Mouse (Mus musculus): ENCODE measurements around the gene Entpd5.

Gene Entpd5

DNA sequence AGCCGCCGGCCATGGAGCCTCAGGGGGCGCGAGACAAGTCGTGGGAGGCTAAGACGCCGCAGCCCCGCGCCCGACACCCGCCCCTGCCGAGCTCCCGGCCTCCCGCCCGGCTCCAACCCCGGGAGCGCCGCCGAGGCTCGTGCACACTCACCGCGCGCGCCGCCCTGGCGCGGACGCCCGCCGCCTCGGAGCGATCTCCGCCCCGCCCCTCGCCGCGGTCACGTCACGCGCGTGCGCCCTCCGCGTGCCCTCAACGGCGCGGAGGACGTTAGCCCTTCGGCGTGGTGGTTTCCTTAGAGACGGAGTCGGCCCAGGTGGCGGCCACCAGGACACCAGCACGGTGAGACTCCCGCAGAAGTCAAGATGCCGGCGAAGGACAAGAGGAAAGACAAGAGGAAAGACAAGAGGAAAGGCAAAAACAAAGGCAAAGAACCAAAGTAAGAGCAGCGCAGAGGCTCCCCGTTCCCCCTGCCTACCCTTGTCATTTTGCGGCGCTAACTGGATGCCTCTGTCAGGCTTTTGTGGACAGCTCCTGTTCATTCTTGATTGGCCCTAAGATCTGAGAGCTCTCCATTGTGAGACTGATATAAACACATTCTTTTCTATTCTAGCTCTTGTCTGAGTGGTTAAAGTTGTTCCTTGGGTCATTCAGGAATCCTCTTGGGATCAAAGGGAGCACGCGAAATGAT, at the start of gene Entpd5, which contains the start of gene Bbof1:
Entpd5 (minus strand) TSS at position 211 of the 689 bp plus-strand sequence.
Bbof1 (plus strand) TSS at position 253 of the 689 bp plus-strand sequence.
- DNase-seq = peak; percentile 91

DNA sequence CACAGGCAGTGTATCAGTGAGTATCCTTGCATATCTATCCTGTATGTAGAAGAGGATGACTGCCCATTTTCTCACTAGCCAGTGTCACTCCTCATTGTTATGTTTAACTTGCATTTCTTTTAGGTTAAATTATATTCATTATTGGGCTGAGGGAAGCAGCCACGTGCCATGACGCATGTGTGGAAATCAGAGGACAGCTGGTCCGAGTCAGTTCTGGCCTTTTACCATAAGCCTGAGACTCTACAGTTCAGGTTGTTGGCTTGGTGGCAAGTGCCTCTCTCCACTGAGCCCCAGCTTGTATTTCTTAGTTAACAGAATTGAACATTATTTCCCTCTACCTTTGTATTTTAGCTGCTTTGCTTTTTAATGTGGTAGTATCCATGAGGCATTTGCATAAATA, 48.1 kb upstream of the Entpd5 start:
- DNase-seq = peak; percentile 22

DNA sequence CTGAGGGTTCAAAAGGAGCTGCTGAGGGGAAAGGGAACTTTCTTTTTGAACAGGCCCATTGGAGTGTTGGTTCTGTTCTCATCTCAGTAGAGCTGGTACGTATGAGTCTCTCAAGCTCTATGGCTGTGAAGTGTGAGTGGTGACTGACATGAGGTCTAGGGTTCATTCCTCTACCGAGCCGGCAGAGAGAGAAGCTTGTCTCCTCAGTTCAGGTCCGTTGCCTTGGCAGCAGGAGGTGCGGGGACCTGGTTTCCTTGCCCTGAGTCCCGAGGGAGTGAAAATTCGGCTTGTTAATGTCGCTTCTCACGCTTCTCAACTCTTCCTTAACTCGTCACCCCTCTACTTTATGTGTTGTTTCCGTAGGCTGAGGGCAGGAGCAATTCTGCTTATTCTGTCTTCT, 43.0 kb upstream of the Entpd5 start:
- no peak for DNase-seq

DNA sequence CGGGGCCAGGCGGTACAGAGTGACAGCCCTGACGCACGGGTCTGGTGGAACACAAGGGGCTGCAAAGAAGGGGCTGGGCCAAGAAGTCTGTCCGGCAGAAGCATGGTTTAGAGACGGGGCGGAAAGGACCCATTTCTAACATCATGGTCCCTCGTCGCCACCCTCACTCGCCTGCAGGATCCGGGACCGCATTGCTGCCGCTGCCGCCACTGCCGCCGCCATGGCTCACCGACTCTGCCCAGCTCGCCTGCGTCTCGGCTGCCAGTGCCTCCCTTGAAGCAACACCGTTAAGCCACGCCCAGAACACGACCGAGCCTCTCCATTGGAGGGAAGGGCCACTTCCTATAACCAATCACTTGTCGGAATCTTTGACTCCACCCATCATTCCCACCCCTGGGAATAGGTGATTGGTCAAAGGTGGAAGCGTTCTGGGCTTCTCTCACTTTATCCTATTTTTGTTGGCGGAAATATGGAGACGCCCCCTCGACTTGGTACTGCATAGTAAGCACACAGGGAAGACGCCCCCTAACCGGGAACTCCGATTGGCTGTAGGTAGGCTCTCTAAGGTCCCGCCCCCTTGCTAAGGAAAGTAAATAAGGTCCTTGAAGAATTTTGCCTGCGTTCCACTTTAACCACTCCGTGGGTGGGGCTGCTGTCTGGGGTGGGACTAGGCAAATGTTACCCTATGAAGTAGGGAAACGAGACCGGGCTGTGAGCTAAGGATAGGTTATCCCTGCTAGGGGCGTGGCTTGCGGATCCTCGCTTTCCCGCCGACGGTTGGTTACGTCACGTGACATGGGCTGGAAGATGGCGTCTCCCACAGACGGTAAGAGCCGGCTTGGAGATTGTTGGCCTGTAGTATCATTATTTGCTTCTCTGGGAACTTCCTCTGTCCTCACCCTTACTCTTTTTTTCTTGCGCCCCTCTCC, 42.2 kb upstream of the Entpd5 start, which contains the start of the genes Aldh6a1 and Lin52:
Aldh6a1 (minus strand) TSS at position 287 of the 929 bp plus-strand sequence.
Lin52 (plus strand) TSS at position 705 of the 929 bp plus-strand sequence.
- DNase-seq = peak; percentile 100

DNA sequence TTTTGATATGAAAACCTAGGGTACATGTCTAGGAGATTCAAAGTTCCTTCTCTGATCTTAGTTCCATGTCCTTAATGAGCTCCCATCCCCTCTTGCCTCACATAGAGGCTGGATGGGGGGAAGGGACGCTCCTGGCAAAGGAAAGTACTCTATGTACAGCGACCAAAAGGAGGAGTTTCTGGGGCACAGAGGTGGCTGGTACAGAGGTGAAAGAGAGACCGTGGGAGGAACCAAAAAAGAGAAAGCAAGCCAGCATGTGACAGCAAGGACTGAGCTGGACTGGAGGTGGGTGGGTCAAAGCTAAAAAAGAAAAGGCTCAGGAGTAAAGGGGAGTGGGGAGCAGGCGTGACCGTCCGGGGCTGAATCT, 41.5 kb upstream of the Entpd5 start:
- no peak for DNase-seq

DNA sequence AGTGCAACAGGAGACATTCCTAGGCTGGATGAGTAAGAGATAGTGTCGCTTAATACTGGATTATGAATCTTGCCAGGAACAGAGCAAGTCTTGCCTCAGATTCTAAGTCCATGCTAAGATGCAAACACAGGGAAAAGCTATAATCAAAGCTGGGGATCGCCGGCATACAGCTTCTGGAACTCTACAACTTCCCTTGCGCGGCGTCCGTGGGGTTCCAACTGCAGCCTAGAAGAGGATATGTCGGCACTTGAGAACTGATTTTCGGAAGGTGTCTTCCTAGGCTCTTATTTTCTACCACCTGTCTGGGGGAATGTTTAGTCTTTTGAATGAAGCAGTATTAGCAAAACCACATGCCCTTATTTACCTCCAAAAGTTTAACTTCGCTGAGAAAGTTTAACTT, 41.1 kb upstream of the Entpd5 start:
- peak; percentile 38 for DNase-seq

DNA sequence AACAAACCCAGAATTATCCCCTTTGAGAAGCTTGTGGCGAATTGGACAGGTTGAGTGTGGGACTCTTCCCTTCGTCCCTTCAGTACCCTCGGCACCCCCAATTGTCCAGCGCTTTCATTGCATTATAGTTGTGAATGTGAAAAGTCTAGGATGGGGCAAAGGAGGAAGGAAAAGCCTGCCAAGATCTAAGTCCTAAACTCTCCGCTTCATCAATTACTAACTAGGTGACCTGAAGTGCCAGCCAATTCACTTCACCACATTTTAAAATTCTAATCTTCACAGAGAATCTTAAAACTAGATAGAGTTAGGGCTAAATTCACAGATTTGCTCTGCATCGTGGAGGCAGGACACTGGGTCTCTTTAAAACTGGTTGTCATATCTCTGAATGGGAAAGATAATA, 39.4 kb upstream of the Entpd5 start:
- no peak for DNase-seq

DNA sequence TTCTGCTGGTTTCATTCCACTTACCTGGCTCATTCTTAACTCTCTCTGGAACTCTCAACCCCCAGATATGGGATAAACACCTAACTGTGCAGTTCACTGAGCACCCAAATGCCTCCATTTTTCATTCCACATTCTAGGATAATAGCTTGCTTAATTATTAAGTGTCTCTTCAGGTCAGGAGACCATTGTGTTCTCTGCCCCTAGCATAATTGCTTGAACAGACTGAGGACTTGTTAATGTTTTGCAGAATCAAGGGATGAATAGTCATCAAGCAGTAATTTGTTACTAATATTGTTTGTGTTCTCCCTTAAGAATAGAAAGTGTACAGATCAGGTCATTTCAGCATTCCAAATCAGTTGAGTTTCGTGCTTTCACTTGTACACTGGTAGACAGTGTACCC, 38.6 kb upstream of the Entpd5 start:
- no peak for DNase-seq

DNA sequence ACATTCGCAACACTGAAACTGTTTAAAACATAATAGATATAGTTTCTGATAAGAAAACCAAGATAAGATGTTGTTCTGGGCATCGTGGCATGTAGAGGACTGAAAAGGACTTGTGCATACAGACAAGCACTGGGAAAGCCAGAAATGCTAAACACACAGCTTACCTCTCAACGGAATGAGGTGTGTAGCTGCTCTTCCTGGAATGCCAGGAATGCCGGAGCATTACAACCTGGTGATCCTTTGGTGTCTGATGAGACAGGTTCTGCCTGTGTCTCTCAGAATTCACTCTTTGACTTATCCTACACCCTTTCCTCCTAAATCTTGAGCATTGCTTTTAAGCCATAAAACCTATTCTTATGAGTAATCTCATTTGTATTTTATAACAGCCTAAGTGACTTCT, 33.7 kb upstream of the Entpd5 start:
- no peak for DNase-seq

DNA sequence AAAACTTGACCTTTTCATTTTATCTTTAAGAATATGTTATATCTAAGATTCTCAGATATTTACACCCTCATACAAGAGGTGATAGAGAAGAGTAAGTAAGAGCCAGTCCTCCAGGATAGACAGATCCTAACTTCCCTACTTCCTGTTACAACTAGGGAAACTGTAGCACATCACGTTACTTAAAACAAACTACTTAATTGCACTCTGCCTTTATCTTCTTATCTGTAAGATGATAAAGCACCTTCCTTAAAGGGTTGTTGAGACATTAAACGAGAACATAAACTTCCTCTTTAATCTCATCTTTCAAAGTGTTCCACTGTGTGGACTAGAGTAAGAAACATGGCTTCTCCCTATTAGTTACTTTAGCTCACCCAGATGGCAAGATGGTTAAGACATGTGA, 29.9 kb upstream of the Entpd5 start:
- no peak for DNase-seq

DNA sequence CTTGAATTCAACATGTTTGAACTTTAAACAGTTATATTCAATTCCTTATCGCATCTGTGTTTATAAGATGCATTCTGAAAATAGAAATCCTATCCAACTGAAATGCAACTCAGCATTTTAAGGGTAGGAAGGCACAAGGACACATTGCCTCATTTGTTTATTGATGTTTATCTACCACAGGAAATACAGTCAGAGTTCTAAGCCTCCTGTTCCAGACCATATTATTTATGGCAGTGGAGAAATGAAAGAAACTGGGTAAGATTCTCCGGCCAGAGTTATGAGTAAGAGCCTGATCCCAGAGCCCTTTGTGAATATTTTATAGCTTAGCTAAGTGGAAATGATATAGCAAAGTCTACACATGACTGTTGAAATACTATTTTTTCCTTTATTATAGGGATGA, 21.0 kb upstream of the Entpd5 start:
- DNase-seq = no peak

DNA sequence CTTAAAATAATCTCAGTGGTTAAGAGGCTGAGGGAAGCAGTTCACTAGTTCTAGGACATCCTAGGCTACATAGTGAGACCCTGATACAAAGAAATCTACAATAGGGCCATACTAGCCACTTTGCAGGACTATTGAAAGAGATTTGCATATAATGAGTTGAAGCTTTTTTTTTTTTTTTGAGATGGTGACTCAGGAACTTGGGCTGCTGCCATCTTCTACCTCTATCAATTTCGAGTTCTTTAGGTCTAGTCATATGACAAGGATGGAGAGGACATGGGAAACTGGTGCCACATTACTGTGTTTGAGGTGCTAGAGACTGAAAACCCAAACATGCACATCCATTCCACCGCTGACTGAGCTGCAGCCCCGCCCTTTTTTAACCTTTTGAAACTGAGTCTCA, 15.2 kb upstream of the Entpd5 start:
- no peak for DNase-seq

DNA sequence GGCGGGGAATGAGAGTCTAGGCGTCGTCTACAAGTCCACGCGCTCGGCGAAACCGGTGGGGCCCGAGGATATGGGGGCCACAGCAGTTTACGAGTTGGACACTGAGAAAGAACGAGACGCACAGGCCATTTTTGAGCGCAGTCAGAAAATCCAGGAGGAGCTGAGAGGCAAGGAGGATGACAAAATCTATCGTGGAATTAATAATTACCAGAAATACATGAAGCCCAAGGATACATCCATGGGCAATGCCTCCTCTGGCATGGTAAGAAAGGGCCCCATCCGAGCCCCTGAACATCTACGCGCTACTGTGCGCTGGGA, 8.7 kb upstream of the Entpd5 start:
- no peak for DNase-seq

DNA sequence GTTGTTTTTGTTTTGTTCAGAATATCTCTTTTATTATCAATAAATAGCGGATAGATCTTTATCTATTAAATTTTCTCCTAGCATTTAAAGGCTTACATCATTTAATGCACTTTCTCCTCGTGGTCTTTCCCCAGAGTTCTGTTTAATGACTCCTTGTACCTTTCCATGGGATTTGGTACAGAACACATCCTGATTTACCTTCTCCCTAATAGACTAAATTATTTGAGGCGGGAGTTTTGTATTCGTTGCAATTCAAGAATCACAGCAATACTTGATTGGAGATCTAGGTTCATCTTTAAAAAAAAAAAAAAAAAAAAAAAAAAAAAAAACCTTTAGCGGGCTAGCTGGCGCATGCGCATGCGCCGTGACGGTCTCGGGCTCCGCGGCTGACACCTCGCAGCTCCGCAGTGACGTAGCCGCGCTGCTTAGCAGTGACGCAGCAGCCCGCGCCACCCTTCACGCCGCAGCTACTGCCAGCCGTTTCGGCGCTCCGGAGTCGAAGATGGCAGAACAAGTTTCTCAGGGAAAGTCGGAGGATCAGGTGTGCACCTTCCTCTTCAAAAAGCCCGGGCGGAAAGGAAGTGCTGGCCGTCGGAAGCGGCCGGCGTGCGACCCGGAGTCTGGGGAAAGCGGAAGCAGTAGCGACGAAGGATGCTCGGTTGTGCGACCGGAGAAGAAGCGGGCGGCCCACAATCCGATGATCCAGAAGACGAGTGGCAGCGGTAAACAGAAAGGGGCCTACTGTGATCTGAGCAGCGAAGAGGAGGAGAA, 8.2 kb upstream of the Entpd5 start, which contains the start of gene Rnf113a2:
Rnf113a2 (plus strand) TSS at position 363 of the 771 bp plus-strand sequence.
- DNase-seq = peak; percentile 77

DNA sequence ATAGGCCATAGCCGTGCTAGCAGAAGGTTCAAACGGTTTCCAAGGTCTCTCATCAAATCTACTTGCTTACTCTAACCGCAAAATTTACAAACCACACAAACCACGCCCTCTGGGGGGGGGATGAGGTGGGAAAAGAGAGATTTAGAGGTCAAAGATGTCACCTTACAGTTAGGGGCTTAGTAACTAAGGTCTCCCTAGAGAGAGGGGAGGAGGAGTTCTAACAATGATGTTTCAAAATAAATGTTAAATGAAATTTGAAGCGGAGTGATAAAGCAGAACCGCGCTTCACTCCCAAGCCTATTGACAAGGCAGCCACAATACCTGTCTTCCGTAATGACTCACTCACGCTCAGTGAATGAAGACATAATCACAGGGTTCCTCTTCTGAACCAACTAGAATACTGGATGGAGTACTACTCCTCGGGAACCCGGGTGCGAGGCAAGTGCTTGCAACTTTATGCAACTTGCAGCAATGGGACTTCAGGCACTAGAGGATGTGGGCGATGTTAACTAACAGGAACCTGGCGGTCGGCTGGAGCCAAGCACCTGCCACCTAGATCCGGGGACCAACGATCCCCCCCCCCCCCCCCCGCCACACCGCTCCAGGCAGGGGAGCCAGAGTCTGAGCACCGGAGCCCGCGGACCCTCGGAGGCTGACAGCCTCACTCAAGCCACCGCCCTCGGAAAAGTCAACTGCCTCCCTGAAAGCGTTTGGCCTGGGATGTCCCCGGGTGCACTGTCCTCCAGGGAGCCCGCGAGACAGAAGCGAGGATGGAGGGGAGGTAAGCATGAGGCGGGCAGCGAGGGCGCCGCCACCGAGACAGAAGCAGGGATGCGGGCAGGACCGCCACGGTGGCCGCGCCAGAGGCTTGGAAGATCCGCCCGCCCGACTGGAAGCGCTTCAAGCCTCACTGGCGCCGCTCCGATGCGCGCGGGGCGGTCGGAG, 683 bp downstream of the Entpd5 start:
- DNase-seq = peak; percentile 56

DNA sequence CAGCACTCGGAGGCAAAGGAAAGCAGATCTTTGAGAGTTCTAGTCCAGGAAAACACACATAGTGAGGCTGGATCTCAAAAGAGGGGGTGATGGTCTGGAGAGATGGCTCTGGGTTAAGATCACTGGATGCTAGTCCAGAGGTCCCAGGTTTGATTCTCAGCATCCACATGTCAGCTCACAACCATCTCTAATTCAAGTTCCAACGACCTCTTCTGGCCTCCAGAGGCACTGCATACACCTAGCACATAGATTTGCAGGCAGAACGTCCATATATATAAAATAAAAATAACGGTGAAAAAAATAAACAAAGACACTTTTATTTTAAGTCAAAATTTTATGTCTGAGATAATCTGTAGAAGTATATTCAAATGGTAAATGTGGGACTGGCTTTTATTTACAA, 1.6 kb downstream of the Entpd5 start:
- no peak for DNase-seq

DNA sequence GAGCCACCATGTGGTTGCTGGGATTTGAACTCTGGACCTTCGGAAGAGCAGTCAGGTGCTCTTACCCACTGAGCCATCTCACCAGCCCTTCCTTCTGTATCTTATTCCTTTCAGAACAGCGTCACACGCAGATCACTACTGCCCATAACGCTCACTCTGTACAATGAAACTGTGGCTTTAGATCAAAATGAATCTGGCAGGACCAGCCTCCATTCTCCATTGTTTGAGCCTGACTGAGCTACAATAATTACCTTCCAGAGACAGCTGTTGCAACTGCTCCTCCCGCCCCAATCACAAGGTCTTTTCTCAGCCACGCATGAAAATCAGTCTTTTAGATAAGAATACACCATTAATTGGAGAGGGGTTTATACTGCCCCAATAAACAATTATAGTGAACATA, 4.3 kb downstream of the Entpd5 start:
- no peak for DNase-seq

DNA sequence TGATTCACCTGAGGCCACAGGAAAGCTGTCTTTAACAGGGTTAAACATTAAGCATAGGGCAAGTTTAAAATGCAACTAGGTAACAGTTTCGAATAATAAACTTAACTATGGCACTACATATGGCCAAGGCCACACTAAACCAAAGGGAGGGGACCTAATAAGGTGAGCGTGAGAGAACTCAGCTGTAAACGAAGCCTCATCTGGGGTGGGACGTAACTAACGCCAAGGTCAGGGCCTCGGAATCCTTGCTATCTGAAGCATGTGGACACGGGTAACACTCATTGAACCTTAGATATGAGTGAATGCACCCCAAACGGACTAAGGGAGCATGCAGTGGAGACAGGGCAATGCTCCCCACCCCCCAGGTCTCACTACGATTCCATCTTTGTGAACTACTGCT, 5.9 kb downstream of the Entpd5 start:
- DNase-seq = no peak

DNA sequence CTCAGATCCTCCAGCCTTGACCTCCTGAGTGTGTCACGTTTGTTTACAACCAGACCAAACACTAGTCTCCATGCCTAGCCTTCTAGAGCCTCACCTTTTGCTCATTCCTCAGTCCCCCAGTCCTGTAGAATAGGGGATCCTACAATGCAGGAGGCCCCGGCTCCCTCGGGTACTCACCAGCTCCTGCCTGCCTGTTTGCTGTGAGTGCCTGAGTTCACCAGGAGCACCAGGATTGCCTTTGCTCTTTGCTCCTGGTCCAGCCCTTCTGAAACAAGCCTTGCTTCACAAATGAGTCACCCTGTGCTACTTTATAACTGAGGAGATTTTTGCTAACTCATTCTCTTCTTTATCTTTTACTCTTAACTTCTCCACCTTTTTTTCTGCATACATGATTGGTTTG, 8.2 kb downstream of the Entpd5 start:
- DNase-seq = no peak

DNA sequence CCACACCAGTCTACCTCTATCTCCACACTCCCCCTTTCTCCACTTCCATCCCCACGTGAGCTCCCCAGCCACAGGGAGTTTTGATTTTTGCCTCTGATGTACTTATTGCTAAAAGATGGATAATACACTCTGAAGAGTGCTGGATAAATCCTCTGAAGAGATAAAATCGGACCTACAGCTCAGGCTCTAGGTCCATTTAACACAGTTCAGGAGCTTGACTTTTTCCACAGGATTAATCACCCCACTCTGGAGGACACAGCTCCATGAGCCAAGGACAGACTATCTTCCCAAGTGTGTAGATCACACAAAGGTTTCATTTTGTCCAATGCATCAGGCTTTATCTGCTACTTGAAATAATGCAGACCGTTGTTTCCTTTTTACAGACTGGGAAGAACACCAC, 8.8 kb downstream of the Entpd5 start:
- DNase-seq = no peak

DNA sequence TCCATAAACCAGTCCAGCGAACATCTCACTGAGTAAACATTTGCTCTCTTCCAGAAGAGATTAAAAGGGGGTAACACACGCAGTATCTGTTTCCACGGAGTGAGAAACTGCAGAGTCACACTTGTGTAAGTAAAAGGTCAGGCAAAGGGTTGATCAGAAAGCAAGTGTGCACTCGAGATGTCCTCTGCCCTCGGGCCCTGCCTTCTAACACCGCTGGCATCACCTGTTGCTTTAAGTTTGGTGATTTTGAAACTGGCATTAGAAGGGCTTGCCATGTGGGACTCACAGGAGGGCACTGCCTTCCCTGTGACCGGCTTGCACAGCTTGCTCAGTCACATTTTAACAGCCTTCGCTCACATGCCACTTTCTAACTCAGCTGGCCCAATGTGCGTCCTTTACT, 9.2 kb downstream of the Entpd5 start:
- DNase-seq = no peak

DNA sequence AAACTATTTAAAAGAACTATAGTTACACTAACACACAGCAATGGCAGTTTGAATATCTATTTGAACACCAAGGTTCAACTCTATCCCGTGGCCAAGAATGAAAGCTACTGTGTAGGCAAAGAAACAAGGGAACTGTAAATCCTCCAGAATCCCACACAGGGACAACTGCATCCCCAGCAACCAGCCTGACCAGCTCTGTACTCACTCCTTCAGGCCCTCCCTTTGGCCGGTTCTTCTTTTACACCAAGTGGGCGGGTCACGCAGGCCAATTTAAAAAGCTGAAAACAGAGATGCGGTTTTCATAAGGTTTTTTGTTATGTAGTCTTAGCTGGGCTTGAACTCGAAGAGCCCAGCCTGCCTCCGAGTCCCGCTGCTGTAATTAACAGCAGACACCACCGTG, 9.7 kb downstream of the Entpd5 start:
- no peak for DNase-seq

Measured in cerebellum, adult 9-10 months (tissue).